Mouse (Mus musculus) duodenum, adult 2 months (tissue): ENCODE data around the gene Glra2. TPM values are rescaled to one million over a fixed set of nuclear protein-coding genes. Genes with fewer than 3 reads are reported as not detected.

Experiments
- polyA plus RNA-seq: library from polyadenylated mRNA; depleted of rRNA; stranded (reverse); fragments of >200 nt; gene quantifications from 2 replicates; pipeline ENCODE4 v1.2.3, GENCODE M21; 2012; ENCODE audit warnings: low replicate concordance; rRNA removed

Glra2 gene
- polyA plus RNA-seq: not detected in 2 replicates

DNA sequence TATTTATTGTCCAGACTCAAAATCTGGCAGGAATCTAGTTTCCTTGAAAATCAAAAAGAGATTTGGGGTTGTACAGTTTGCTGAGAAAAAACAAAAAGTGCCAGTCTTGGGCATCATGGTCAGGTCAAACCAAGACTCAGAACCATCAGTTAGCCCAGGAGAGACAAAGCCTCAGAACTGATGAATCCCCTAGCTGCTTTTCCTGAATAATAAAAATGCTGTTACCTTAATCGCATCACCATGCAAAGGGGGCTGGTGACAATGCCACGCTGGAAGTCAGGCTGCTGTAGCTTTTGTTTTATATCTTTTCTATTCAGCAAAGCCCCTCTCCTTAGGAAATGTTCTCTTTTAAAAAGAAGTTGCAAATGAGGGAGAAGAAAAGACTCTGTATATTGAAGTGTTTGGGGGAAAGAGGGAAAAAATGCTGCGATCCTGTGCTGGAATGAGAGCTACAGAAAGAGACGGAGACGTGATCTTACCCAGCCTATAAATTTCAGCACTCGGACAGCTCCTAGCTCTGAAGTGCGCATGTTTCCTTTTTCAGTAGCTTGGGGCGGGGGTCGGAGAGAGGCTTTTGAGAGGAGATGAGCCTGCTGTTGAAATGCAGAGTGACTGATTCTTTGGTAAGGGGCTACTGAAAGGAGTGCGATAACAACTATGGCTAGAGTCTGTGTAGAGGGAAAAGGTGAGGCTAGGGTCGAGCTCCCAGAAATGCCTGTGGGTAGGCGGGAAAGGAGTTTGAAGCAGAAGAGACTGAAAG is at the start of gene Glra2:
Gene Glra2, minus strand, starts transcription at position 455 of the 760 bp plus-strand sequence.

